Mouse (Mus musculus): ENCODE measurements around the gene Matn4.

- no peak for TF ChIP-seq CTCF (IDR thresholded peaks at IDR 0.05; ENCODE audit: borderline replicate concordance, extremely low read depth, insufficient read depth, insufficient read length)
- no peak for TF ChIP-seq POLR2A (IDR thresholded peaks at IDR 0.05; ENCODE audit: borderline replicate concordance, extremely low read depth, insufficient read depth, insufficient read length, poor library complexity, severe bottlenecking)
Observed at GRCm38 (mm10) chr2:164356177-164356967, 48.6 kb downstream of the Matn4 start.

Measured in brain, embryonic 14.5 days (tissue).